Mouse (Mus musculus): Measurements from ENCODE around the gene A830005F24Rik. TPM values are rescaled to one million over a fixed set of nuclear protein-coding genes. Genes with fewer than 3 reads are reported as not detected.

Gene A830005F24Rik
- total RNA-seq (2012; rRNA removed) = 0.27 TPM in 1 of 2 replicates, not detected in the other

- Histone ChIP-seq H3K36me3 (ENCODE audit: control insufficient read depth, insufficient read depth, low read length, poor library complexity, severe bottlenecking) (no peaks in the 10 kb centered on the region), H3K4me1 (ENCODE audit: control insufficient read depth in 2 of 2, insufficient read depth in 2 of 2, low read length in 2 of 2, poor library complexity in 1 of 2) (peaks cover 0 to 4% of the 10 kb centered on the region in 2 experiments; a peak in 2 of 4 replicates), H3K9ac (ENCODE audit: insufficient read depth, low read depth, low read length, poor library complexity, severe bottlenecking) (peak within 1 kb of the TSS; percentile 82), H3K27ac (ENCODE audit: insufficient read depth, low read depth, low read length, poor library complexity, severe bottlenecking) (no peak within 1 kb of the TSS), H3K9me3 (ENCODE audit: control insufficient read depth, insufficient read depth, low read depth, low read length) (no peaks in the 10 kb centered on the region), H3K4me3 (ENCODE audit: insufficient read depth in 1 of 2, low read depth in 1 of 2, low read length in 2 of 2, poor library complexity in 1 of 2, severe bottlenecking in 1 of 2) (peak within 1 kb of the TSS; percentile 74 to 90)
- in situ Hi-C loops (cut with MboI; ENCODE audit: low sequenced_read_pairs in 2 of 2, unreplicated experiment in 2 of 2) = no loop called here
- peak; percentile 94 for TF ChIP-seq HCFC1 (IDR thresholded peaks at IDR 0.05; ENCODE audit: borderline replicate concordance, insufficient read depth, low read length)
- peak; percentile 61 for TF ChIP-seq MAFK (IDR thresholded peaks at IDR 0.05; ENCODE audit: insufficient read depth, low read depth, low read length)
- TF ChIP-seq ZC3H11A (IDR thresholded peaks at IDR 0.05; ENCODE audit: borderline replicate concordance, low read depth, low read length) = no peak
- no peak for TF ChIP-seq CHD2 (IDR thresholded peaks at IDR 0.05; ENCODE audit: low read depth, low read length)
- no peak for TF ChIP-seq ZNF384 (IDR thresholded peaks at IDR 0.05; ENCODE audit: low read depth, low read length)
- peak; percentile 60 for DNase-seq (ENCODE audit: low read depth, low spot score)
Measured at GRCm38 (mm10) chr13:48513003-48513929, at the start of gene A830005F24Rik, which contains the start of gene Zfp169. Gene A830005F24Rik, plus strand, starts transcription at chr13:48513570. Gene Zfp169, minus strand, starts transcription at chr13:48513451.

GRCm38 (mm10) chr13:48464170-48464569 lies 49.2 kb upstream of the A830005F24Rik start:
- Histone ChIP-seq H3K27ac (ENCODE audit: insufficient read depth, low read depth, low read length, poor library complexity, severe bottlenecking) (no peak overlapping the region), H3K4me3 (ENCODE audit: insufficient read depth in 1 of 2, low read depth in 1 of 2, low read length in 2 of 2, poor library complexity in 1 of 2, severe bottlenecking in 1 of 2) (no peak overlapping the region), H3K4me1 (ENCODE audit: control insufficient read depth in 2 of 2, insufficient read depth in 2 of 2, low read length in 2 of 2, poor library complexity in 1 of 2) (no peaks in the 10 kb centered on the region), H3K36me3 (ENCODE audit: control insufficient read depth, insufficient read depth, low read length, poor library complexity, severe bottlenecking) (no peaks in the 10 kb centered on the region), H3K9ac (ENCODE audit: insufficient read depth, low read depth, low read length, poor library complexity, severe bottlenecking) (no peak overlapping the region), H3K9me3 (ENCODE audit: control insufficient read depth, insufficient read depth, low read depth, low read length) (no peaks in the 10 kb centered on the region)
- no peak for TF ChIP-seq ZNF384 (IDR thresholded peaks at IDR 0.05; ENCODE audit: low read depth, low read length)
- peak; percentile 93; the same call in 1 of the 2 replicates for TF ChIP-seq ZC3H11A (IDR thresholded peaks at IDR 0.05; ENCODE audit: borderline replicate concordance, low read depth, low read length)
- DNase-seq (ENCODE audit: low read depth, low spot score) = peak; percentile 62
- in situ Hi-C loops (cut with MboI; ENCODE audit: low sequenced_read_pairs in 2 of 2, unreplicated experiment in 2 of 2) = loop anchor here (10.0 to 25.0 kb wide), 3 partner anchors 449 to 827 kb away; no protein-coding TSS in a partner anchor

GRCm38 (mm10) chr13:48466186-48466585 lies 47.2 kb upstream of the A830005F24Rik start:
- TF ChIP-seq CHD2 (IDR thresholded peaks at IDR 0.05; ENCODE audit: low read depth, low read length) = no peak
- no peaks in the 10 kb centered on the region for H3K9me3 ChIP-seq (ENCODE audit: control insufficient read depth, insufficient read depth, low read depth, low read length)
- no peak for DNase-seq (ENCODE audit: low read depth, low spot score)
- H3K4me1 ChIP-seq (ENCODE audit: control insufficient read depth in 2 of 2, insufficient read depth in 2 of 2, low read length in 2 of 2, poor library complexity in 1 of 2) = no peaks in the 10 kb centered on the region
- no peaks in the 10 kb centered on the region for H3K36me3 ChIP-seq (ENCODE audit: control insufficient read depth, insufficient read depth, low read length, poor library complexity, severe bottlenecking)
- no peak overlapping the region for H3K9ac ChIP-seq (ENCODE audit: insufficient read depth, low read depth, low read length, poor library complexity, severe bottlenecking)
- no peak overlapping the region for H3K4me3 ChIP-seq (ENCODE audit: insufficient read depth in 1 of 2, low read depth in 1 of 2, low read length in 2 of 2, poor library complexity in 1 of 2, severe bottlenecking in 1 of 2)
- no peak overlapping the region for H3K27ac ChIP-seq (ENCODE audit: insufficient read depth, low read depth, low read length, poor library complexity, severe bottlenecking)
- in situ Hi-C loops (cut with MboI; ENCODE audit: low sequenced_read_pairs in 2 of 2, unreplicated experiment in 2 of 2) = loop anchor here (10.0 to 25.0 kb wide), 3 partner anchors 451 to 829 kb away; no protein-coding TSS in a partner anchor

- 0 out of 4 replicates have a peak overlapping the region, but pooled peaks of 1 of the 2 experiments have one; percentile 10 for H3K4me3 ChIP-seq (ENCODE audit: insufficient read depth in 1 of 2, low read depth in 1 of 2, low read length in 2 of 2, poor library complexity in 1 of 2, severe bottlenecking in 1 of 2)
- H3K36me3 ChIP-seq (ENCODE audit: control insufficient read depth, insufficient read depth, low read length, poor library complexity, severe bottlenecking) = no peaks in the 10 kb centered on the region
- H3K27ac ChIP-seq (ENCODE audit: insufficient read depth, low read depth, low read length, poor library complexity, severe bottlenecking) = no peak overlapping the region
- in situ Hi-C loops (cut with MboI; ENCODE audit: low sequenced_read_pairs in 2 of 2, unreplicated experiment in 2 of 2) = loop anchor here (10.0 to 25.0 kb wide), 3 partner anchors 454 to 831 kb away; no protein-coding TSS in a partner anchor
- no peaks in the 10 kb centered on the region for H3K4me1 ChIP-seq (ENCODE audit: control insufficient read depth in 2 of 2, insufficient read depth in 2 of 2, low read length in 2 of 2, poor library complexity in 1 of 2)
- H3K9me3 ChIP-seq (ENCODE audit: control insufficient read depth, insufficient read depth, low read depth, low read length) = no peaks in the 10 kb centered on the region
- H3K9ac ChIP-seq (ENCODE audit: insufficient read depth, low read depth, low read length, poor library complexity, severe bottlenecking) = no peak overlapping the region
- no peak for TF ChIP-seq ZNF384 (IDR thresholded peaks at IDR 0.05; ENCODE audit: low read depth, low read length)
- no peak for TF ChIP-seq MAFK (IDR thresholded peaks at IDR 0.05; ENCODE audit: insufficient read depth, low read depth, low read length)
- no peak for TF ChIP-seq HCFC1 (IDR thresholded peaks at IDR 0.05; ENCODE audit: borderline replicate concordance, insufficient read depth, low read length)
- DNase-seq (ENCODE audit: low read depth, low spot score) = peak; percentile 36
Measured at GRCm38 (mm10) chr13:48468656-48469180, 44.7 kb upstream of the A830005F24Rik start.
